Mouse (Mus musculus): Measurements from ENCODE around the gene 6820408C15Rik.

GRCm38 (mm10) chr2:152490038-152490437, 74.7 kb downstream of the 6820408C15Rik start, which contains the start of gene Defb22:
- no peak for TF ChIP-seq POLR2A (IDR thresholded peaks at IDR 0.05; ENCODE audit: low read depth, low read length)
- no peak for TF ChIP-seq CTCF (IDR thresholded peaks at IDR 0.05; ENCODE audit: extremely low read depth, insufficient read length, insufficient replicate concordance, low read depth, low read length)
